Mouse (Mus musculus): ENCODE results near the gene Myh3.

The Myh3 gene

GRCm38 (mm10) chr11:67145482-67146408 lies 67.6 kb downstream of the Myh3 start:
- no peak for DNase-seq

GRCm38 (mm10) chr11:67146409-67147282 lies 68.5 kb downstream of the Myh3 start:
- no peak for DNase-seq

DNA sequence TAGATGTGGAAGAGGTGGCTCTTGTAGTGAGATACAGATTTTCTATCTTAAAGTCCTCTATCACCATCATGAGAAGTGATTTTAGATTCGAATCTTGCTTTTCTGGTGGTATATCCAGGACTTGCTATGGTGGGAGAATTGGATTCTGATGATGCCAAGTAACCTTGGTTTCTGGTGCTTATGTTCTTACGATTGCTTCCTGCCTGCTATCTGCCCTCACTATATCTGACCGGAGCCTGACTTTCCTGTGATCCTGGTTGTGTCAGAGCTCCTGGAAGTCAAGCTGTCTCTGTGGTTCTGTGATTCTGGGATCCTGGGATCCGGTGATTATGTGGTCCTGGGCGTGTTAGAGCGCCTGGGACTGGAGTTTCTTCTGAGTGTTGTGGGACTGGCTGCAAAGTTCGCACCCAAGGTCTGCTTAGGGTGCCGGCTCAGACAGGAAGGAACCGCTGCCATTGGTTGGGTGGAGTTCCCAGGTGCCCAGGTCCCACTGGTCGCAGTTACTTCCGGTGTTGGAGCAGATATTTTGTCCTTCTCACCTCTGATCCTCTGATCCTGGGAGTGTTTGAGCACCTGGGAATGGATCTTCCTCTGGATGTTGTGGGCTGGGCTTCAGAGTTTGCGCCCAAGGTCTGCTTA lies 69.3 kb downstream of the Myh3 start:
- DNase-seq = no peak

DNA sequence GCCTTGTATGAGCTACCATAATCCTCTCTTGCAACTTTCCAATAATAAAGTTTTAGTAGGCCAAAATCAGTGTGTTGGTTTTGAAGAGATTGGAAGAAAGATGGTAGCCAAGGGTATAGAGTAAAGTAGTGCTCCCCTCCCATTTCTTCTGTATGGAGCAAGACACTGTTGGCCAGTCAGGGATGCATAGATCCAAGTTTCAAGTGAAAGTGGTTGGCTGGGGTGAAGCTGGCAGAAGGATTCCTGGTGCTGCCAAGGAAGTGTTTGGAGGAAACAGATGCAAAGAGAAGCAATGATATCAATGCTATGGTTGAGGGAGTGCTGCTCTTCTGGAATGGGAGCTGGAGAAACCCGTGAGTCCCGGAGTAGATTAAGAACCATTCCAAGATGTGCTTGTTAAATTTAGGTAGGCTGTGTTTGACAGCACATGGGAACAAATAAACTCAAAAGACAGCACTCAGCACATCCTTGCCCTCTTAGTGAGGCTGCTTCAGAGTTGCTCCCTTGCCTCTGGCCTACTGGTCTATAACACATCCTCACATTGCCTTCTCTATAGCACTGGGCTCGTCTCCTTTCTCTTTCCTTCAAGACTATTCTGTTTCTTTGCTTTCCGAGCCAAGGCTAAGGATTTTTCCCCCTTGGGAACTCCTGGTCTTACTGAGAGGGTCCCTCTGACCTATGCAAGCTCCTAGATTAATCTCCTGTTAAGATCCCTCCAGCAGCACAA lies 70.3 kb downstream of the Myh3 start:
- DNase-seq = no peak

- DNase-seq = no peak
Measured at GRCm38 (mm10) chr11:67150237-67150636, 72.1 kb downstream of the Myh3 start.

DNA sequence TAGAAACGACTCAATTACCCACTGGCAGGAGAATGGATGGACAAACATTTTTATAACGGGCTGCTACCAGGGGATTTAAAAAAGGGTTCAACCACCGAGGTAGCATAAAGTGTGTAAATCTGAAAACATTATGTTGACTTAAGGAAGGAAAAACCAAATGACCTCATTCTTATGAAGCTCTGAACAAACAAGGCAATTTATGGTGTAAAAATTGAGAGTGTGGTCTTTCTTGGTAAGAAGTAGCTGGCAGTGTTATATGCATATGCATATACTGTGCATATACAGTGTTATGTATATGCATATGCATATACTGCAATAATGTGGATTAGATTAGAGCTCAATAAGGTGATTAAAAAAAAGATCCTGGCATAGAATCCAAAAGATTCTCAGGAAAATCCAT lies 73.1 kb downstream of the Myh3 start:
- no peak for DNase-seq

Data from lung, adult 18-20 months (tissue).